Mouse (Mus musculus) myocyte (in vitro differentiated cells): ENCODE results near the gene Lgr6.

ENCODE experiments used
- TCF12 ChIP-seq: IDR thresholded peaks from one replicate; pipeline ENCODE4 v1.6.1; 2011; ENCODE audit warnings: mild to moderate bottlenecking, control low read depth; ENCODE audit not compliant: poor library complexity, insufficient read depth, severe bottlenecking
- USF1 ChIP-seq: IDR thresholded peaks from one replicate; pipeline ENCODE4 v1.6.1; 2011; ENCODE audit warnings: low read depth, mild to moderate bottlenecking, control low read depth, moderate library complexity

DNA sequence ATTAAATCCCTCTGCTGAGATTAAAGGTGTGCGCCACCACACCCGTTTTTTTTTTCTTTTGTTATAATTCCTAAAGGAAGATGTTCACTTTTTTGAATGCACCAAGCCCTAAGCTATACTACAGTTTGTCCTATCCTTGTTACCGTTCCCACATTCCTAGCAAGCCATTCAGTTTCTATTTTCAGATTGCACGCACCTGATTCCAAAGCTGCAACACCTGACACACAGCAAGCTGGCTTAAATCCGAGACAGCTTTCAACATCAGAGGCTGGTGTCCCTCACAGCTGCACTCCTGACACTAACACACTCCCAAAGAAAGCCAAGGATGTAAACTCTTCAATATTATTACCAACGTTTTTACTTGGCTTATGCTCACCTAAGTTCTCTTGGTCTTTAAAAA, 168.7 kb downstream of the Lgr6 start:
- TF ChIP-seq TCF12, result no peak
- TF ChIP-seq USF1, result no peak
